Mouse (Mus musculus): Measurements from ENCODE around the gene Cwc15. TPM values are rescaled to one million over a fixed set of nuclear protein-coding genes. Genes with fewer than 3 reads are reported as not detected.
A peak's percentile ranks its signal among the peaks of the same experiment; 100 is the strongest.
"Not testable (repeated sequence)": the region's sequence is repeated elsewhere in the genome, so short reads cannot be mapped to it uniquely, and the experiment has no call there.

Gene Cwc15
- polyA plus RNA-seq (2012; rRNA removed) (41.8 and 94.6 TPM in 2 replicates), polyA plus RNA-seq (2014; fragmentation: Nextera tagmentation; extraction: Ambion mirVana) (138 and 146 TPM in 2 replicates)

GRCm38 (mm10) chr9:14500023-14500915 lies at the start of gene Cwc15, which contains the start of gene Kdm4d:
Gene Cwc15, plus strand, starts transcription at chr9:14500617.
Gene Kdm4d, minus strand, starts transcription at chr9:14500482.
- peak within 1 kb of the TSS; percentile 67 for H3K4me3 ChIP-seq (replicated peaks; ENCODE audit: low read length)

GRCm38 (mm10) chr9:14451120-14451519 lies 49.3 kb upstream of the Cwc15 start:
- ATAC-seq (ENCODE audit: low FRiP score, low read depth); DNase-seq (ENCODE audit: low spot score); H3K27me3 ChIP-seq (ENCODE audit: control insufficient read depth, insufficient read depth, low read length); H3K4me2 ChIP-seq (replicated peaks; ENCODE audit: low read depth, low read length, severe bottlenecking); H3K9ac ChIP-seq (ENCODE audit: low read depth, low read length, severe bottlenecking); H3K4me1 ChIP-seq (ENCODE audit: control insufficient read depth, insufficient read depth, low read length); H3K4me3 ChIP-seq (replicated peaks; ENCODE audit: low read length); H3K27ac ChIP-seq (replicated peaks; ENCODE audit: low read depth, low read length); H3K9me3 ChIP-seq (ENCODE audit: control insufficient read depth, low read length); H3K36me3 ChIP-seq (ENCODE audit: control insufficient read depth, insufficient read depth, low read length): not testable (repeated sequence)
- 78% methylated on average over 7 of the region's 8 CpGs for WGBS

More at GRCm38 (mm10) chr9:14500023-14500915, at the start of gene Cwc15, which contains the start of gene Kdm4d:
- peak; percentile 98 for DNase-seq (ENCODE audit: low spot score)
- H3K27ac ChIP-seq (replicated peaks; ENCODE audit: low read depth, low read length) = peak within 1 kb of the TSS; percentile 63
- no peaks in the 10 kb centered on the region for H3K9me3 ChIP-seq (ENCODE audit: control insufficient read depth, low read length)
- H3K27me3 ChIP-seq (ENCODE audit: control insufficient read depth, insufficient read depth, low read length) = no peaks in the 10 kb centered on the region
- ATAC-seq (ENCODE audit: low FRiP score, low read depth) = peak; percentile 99
- no peaks in the 10 kb centered on the region for H3K4me1 ChIP-seq (ENCODE audit: control insufficient read depth, insufficient read depth, low read length)
- peak within 1 kb of the TSS; percentile 66 for H3K4me2 ChIP-seq (replicated peaks; ENCODE audit: low read depth, low read length, severe bottlenecking)
- under 1% methylated on average over 59 of the region's 59 CpGs for WGBS
- peak within 1 kb of the TSS; percentile 78 for H3K9ac ChIP-seq (ENCODE audit: low read depth, low read length, severe bottlenecking)
- H3K36me3 ChIP-seq (ENCODE audit: control insufficient read depth, insufficient read depth, low read length) = peaks cover 31% of the 10 kb centered on the region
- TF ChIP-seq POLR2A (IDR thresholded peaks at IDR 0.05; ENCODE audit: borderline replicate concordance, extremely low read depth, insufficient read depth, insufficient read length) = peak; percentile 33; the same call in 1 of the 2 replicates

- no peak for TF ChIP-seq POLR2A (IDR thresholded peaks at IDR 0.05; ENCODE audit: borderline replicate concordance, extremely low read depth, insufficient read depth, insufficient read length)
- no peak overlapping the region for H3K4me2 ChIP-seq (replicated peaks; ENCODE audit: low read depth, low read length, severe bottlenecking)
- H3K4me1 ChIP-seq (ENCODE audit: control insufficient read depth, insufficient read depth, low read length) = no peaks in the 10 kb centered on the region
- no peaks in the 10 kb centered on the region for H3K9me3 ChIP-seq (ENCODE audit: control insufficient read depth, low read length)
- H3K27me3 ChIP-seq (ENCODE audit: control insufficient read depth, insufficient read depth, low read length) = no peaks in the 10 kb centered on the region
- DNase-seq (ENCODE audit: low spot score) (no peak), ATAC-seq (ENCODE audit: low FRiP score, low read depth) (no peak)
- H3K4me3 ChIP-seq (replicated peaks; ENCODE audit: low read length) = no peak overlapping the region
- H3K36me3 ChIP-seq (ENCODE audit: control insufficient read depth, insufficient read depth, low read length) = no peaks in the 10 kb centered on the region
- H3K27ac ChIP-seq (replicated peaks; ENCODE audit: low read depth, low read length) = no peak overlapping the region
- WGBS = 93% methylated on average over 3 of the region's 3 CpGs
- H3K9ac ChIP-seq (ENCODE audit: low read depth, low read length, severe bottlenecking) = no peak overlapping the region
Measured at GRCm38 (mm10) chr9:14456320-14456719, 44.1 kb upstream of the Cwc15 start.

- H3K36me3 ChIP-seq (ENCODE audit: control insufficient read depth, insufficient read depth, low read length); H3K27ac ChIP-seq (replicated peaks; ENCODE audit: low read depth, low read length); H3K9me3 ChIP-seq (ENCODE audit: control insufficient read depth, low read length); H3K4me2 ChIP-seq (replicated peaks; ENCODE audit: low read depth, low read length, severe bottlenecking); H3K9ac ChIP-seq (ENCODE audit: low read depth, low read length, severe bottlenecking); H3K27me3 ChIP-seq (ENCODE audit: control insufficient read depth, insufficient read depth, low read length); H3K4me1 ChIP-seq (ENCODE audit: control insufficient read depth, insufficient read depth, low read length); DNase-seq (ENCODE audit: low spot score); ATAC-seq (ENCODE audit: low FRiP score, low read depth); H3K4me3 ChIP-seq (replicated peaks; ENCODE audit: low read length): not testable (repeated sequence)
- WGBS = 93% methylated on average over 1 of the region's 1 CpGs
Measured at GRCm38 (mm10) chr9:14462536-14462935, 37.9 kb upstream of the Cwc15 start.

- H3K9ac ChIP-seq (ENCODE audit: low read depth, low read length, severe bottlenecking); H3K4me3 ChIP-seq (replicated peaks; ENCODE audit: low read length); ATAC-seq (ENCODE audit: low FRiP score, low read depth); H3K27me3 ChIP-seq (ENCODE audit: control insufficient read depth, insufficient read depth, low read length); H3K27ac ChIP-seq (replicated peaks; ENCODE audit: low read depth, low read length); H3K9me3 ChIP-seq (ENCODE audit: control insufficient read depth, low read length); DNase-seq (ENCODE audit: low spot score); H3K36me3 ChIP-seq (ENCODE audit: control insufficient read depth, insufficient read depth, low read length); H3K4me2 ChIP-seq (replicated peaks; ENCODE audit: low read depth, low read length, severe bottlenecking); H3K4me1 ChIP-seq (ENCODE audit: control insufficient read depth, insufficient read depth, low read length): not testable (repeated sequence)
- WGBS = 82% methylated on average over 11 of the region's 12 CpGs
Measured at GRCm38 (mm10) chr9:14463668-14464067, 36.7 kb upstream of the Cwc15 start.
